Mouse (Mus musculus): Measurements from ENCODE around the gene Ctnnbl1.

Ctnnbl1 gene

GRCm38 (mm10) chr2:157821259-157821658, 84.1 kb downstream of the Ctnnbl1 start:
- DNase-seq (ENCODE audit: low read depth), result no peak

- no peak for DNase-seq (ENCODE audit: low read depth)
Observed at GRCm38 (mm10) chr2:157823456-157823855, 86.3 kb downstream of the Ctnnbl1 start.

DNA sequence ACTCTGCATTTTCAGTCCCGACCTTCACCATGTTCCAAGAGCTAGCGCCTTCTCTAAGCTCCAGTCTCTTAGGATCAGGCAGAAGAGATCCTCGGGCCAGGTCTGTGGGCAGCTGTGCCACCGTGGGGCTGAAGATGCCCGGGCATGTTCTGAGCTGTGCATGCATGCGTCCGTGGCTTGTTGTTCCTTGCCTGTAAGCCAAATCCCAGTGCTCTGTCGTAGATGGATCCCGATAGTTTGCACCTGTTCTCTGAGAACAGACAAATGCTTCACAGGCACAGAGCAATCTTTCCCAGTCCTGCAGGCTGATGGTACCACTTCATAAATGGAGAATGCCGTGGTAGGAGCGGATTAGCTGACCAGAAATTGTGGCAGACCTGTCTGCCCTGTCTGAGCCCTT, 87.0 kb downstream of the Ctnnbl1 start:
- no peak for DNase-seq (ENCODE audit: low read depth)

- no peak for DNase-seq (ENCODE audit: low read depth)
Observed at GRCm38 (mm10) chr2:157830101-157830500, 92.9 kb downstream of the Ctnnbl1 start.

DNA sequence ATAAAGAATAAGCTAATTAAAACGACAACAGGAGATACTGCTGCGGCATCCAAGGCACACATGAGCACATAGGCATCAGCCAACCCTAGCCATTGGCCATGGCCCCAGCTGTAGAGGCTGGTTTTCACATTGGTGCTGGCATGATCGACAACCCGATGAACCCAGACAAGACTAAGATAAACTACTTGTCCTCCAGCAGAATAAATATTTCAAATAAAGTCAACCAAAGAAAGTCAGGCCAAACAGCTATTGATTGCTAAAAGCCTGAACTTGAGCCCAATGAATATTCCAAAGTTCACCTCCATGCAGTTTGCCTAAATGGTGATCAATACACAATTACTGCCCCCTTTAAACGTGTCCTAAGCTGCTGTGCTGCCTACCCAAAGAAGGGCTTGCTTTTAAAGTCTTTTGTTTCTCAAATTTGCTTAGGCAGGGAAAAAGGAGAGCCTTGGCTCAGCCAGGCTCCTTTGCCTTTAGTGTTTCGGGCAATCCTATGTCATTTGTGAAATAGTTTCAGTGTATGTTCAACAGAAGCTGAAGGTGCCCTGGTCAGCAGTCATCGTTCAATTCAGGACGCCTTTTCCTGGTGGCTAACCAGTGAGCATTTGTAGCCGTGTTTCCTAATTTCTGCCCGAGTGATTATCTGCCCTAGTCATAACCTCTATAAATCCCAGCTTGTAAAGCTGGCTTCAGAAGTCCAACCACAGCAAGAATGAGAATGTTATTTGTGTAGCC, 93.6 kb downstream of the Ctnnbl1 start:
- no peak for DNase-seq (ENCODE audit: low read depth)

- no peak for DNase-seq (ENCODE audit: low read depth)
Observed at GRCm38 (mm10) chr2:157837050-157837449, 99.8 kb downstream of the Ctnnbl1 start.

- DNase-seq (ENCODE audit: low read depth), result no peak
Observed at GRCm38 (mm10) chr2:157838206-157838923, 101.2 kb downstream of the Ctnnbl1 start.

- DNase-seq (ENCODE audit: low read depth), result no peak
Observed at GRCm38 (mm10) chr2:157840641-157841078, 103.5 kb downstream of the Ctnnbl1 start.

DNA sequence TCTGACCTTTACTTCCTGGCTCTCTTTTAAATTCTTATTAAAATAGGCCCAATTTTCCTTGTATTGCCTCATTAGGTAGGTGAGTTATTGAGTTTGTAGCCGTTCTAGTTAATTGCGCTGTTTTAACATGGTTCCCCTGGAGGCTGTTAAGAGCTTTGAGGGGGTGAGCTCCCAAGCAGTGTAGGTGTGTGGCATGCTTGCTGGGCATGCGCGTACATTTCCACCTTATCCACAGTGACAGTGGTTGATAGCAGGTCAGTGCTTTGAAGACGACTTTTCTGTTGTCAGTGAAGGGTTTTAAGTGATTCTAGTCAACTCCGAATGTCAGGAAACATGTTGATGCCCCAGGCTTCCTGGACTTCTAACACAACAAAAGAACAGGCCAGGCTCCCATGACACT, 103.9 kb downstream of the Ctnnbl1 start:
- DNase-seq (ENCODE audit: low read depth), result no peak

GRCm38 (mm10) chr2:157844746-157845145, 107.5 kb downstream of the Ctnnbl1 start:
- DNase-seq (ENCODE audit: low read depth), result no peak

GRCm38 (mm10) chr2:157845831-157846230, 108.6 kb downstream of the Ctnnbl1 start:
- DNase-seq (ENCODE audit: low read depth), result no peak

- DNase-seq (ENCODE audit: low read depth), result no peak
Observed at GRCm38 (mm10) chr2:157853135-157853534, 115.9 kb downstream of the Ctnnbl1 start.

GRCm38 (mm10) chr2:157855814-157856213, 118.6 kb downstream of the Ctnnbl1 start:
- no peak for DNase-seq (ENCODE audit: low read depth)

GRCm38 (mm10) chr2:157857496-157857895, 120.3 kb downstream of the Ctnnbl1 start:
- DNase-seq (ENCODE audit: low read depth), result no peak

DNA sequence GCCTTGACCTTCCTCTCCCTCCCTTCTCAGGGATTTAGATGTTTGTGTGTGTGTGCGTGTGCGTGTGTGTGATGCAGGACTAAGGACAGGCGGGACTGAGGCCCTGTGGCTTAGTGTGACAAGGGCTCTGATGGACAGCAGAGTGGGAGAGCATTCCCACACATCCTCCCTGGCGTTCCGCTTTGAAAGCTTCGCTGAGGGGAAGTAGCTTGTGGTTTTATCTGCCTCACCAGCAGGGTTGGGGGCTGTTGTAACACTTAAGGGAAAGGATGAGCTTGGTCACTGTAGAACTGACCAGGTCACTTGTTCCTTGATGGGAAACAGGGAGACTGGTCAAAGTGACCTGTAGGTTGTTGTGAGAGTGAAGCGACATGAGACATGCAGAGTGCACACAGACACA, 121.1 kb downstream of the Ctnnbl1 start:
- no peak for DNase-seq (ENCODE audit: low read depth)

DNA sequence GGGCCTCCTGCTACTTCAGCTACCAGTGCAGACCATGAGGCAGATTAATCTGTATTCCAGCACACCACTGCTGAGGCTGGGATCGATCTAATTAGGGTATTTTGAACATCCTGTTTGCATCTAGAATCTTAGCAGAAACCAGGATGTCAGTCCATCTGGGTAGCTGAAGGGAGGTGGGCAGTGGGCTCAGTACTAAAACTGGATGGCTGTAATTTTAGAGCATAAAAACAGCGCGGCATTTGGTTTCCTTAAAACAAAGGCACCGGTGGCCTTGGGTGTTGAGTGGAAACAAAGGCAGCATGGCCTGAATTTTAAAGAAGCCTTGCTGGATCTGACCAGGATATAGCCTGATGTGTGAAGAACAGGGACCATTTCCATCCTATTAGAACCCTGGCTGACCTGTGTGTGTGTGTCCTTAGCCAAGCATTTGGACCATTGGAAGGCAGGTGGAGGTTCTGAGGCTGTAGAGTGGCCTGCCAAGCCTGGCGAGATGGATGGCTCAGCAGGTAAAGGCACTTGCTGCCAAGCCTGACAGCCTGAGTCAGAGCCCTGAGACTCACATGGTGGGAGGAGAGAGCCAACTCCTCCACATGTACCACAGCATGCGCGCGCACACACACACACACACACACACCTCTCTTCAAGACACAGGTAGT, 122.0 kb downstream of the Ctnnbl1 start:
- DNase-seq (ENCODE audit: low read depth), result no peak

DNA sequence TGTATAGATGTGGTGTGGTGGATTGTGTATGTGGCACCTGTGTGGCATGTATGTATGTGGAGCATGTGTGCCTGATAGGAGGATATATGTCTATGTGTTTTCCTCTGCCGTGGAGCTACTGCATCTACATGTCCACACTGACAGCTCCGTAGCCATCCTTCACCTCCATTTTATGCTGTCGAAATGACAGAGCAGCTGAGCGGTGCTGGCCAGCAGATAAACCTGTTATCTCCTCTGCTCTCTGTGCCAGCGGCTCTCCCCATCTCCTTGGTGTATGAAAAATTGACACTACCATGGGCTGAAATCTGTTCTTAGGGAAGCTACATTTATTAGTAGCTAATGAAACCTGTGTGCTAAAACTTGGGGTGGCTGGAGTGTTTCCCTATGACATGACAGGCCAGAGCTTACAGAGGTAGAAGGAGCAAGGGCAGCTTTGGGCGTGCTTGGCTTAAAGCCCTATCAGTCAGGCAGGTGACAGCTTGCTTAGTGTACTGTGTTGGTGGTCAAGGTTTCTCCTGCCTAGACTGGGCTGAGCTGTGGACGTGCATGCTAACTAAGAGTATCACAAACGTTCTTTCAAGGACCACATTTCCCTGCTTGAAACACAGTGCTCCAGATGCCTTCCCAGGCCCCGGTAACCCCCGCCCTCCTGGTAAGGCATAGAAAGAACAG, 124.2 kb downstream of the Ctnnbl1 start:
- DNase-seq (ENCODE audit: low read depth), result peak; percentile 13

- DNase-seq (ENCODE audit: low read depth), result no peak
Observed at GRCm38 (mm10) chr2:157862306-157862705, 125.1 kb downstream of the Ctnnbl1 start.

- no peak for DNase-seq (ENCODE audit: low read depth)
Observed at GRCm38 (mm10) chr2:157867126-157867525, 129.9 kb downstream of the Ctnnbl1 start.

GRCm38 (mm10) chr2:157870247-157870646, 133.0 kb downstream of the Ctnnbl1 start:
- DNase-seq (ENCODE audit: low read depth), result no peak

DNA sequence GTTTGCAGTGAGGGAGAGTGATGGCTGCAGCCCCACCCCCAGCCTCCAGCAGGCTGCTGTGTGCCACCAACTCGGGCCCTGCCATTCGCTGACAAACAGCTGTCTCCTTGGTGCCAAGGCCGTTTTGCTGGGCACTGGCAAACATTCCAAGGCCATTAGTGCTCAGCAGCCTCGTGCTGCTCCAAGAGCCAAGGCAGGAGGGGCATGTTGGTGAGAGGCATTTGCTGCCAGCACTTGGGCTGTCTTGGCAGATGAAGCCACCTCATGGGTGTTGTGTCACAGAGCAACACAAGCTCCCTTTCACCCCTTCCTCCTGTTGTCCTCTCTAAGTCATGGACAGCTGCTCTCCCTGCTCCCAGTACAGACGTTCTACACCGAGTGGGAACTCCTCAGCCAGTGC, 136.0 kb downstream of the Ctnnbl1 start:
- DNase-seq (ENCODE audit: low read depth), result no peak

DNA sequence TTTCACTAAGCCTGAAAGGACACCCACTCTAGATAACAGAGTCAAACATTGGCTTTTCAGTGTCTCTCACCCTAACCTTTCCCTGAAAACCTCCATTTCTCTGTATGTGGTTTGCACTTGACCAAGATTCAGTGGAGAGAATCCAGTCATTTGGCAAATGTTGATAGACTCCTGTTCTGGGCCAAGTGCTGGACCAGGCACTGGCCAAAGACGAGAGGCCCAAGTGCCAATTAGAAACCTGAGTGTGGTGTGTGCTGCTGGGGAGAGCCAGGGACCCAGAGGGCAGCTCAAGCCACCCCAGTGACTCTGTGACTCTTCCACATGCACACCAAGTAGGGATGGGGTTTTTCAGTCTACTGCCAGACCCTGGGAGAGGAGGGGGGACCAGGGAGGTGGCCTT, 136.5 kb downstream of the Ctnnbl1 start:
- DNase-seq (ENCODE audit: low read depth), result no peak

Data from c-Kit-positive CD71-positive TER-119-negative erythroid progenitor cells, embryonic 14.5 days (primary cell).